Mouse (Mus musculus): ENCODE data around the gene Gm11444. TPM values are rescaled to one million over a fixed set of nuclear protein-coding genes. Genes with fewer than 3 reads are reported as not detected.

The Gm11444 gene
- polyA plus RNA-seq, 1 experiment from 2014 or later, result not detected

DNA sequence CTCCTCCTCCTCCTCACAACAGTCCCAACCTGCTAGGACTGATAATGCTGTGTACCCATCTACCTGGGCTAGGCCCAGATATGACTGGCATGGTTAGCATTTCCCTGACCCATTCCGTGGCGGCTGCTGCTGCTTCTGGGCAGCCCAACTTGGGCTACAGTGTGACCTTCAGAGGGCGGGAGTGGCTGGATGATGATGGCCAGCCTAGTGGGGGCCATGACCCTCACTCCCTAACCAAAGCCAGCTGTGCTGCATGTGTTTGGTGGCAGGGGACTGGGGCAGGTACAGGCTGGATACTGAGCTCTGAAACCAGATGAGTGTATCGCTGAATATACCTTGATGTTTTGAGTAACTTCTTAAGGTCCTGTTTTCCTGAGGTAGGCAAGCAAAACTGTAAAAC is 26.3 kb downstream of the Gm11444 start:
- Histone ChIP-seq H3K9ac (ENCODE audit: low read depth, low read length) (no peak overlapping the region), H3K9me3 (ENCODE audit: control insufficient read depth, low read length) (no peaks in the 10 kb centered on the region), H3K4me2 (ENCODE audit: low read depth, low read length) (no peak overlapping the region), H3K27ac (ENCODE audit: low read length) (no peak overlapping the region), H3K4me1 (ENCODE audit: control insufficient read depth, insufficient read depth, low read length) (peaks cover 11% of the 10 kb centered on the region), H3K4me3 (ENCODE audit: low read length) (no peak overlapping the region), H3K36me3 (ENCODE audit: control insufficient read depth, insufficient read depth, low read length) (no peaks in the 10 kb centered on the region), H3K27me3 (replicated peaks; ENCODE audit: control insufficient read depth, insufficient read depth, low read length) (peaks cover 5% of the 10 kb centered on the region)
- no peak for ATAC-seq
- 97% methylated on average over 4 of the region's 4 CpGs for WGBS

DNA sequence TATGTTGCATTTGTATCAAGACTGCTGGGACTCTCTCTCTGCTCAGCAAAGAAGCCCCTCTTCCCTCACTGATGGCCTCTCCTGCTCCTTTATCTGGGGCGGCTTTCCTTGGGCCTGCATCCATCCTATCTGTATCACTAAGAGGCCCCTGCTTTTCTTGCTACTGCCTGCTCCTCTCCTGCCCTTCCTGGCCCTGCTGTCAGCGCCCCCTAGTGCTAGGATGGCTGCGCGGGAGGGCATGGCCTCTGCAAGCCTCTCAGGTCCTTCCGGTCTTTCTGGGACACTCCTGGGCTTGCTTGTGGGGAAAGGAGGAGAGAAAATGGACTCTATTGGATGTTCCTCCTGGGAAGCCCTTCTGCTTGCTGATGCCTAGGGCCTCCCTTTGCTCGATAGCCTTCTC is 27.0 kb downstream of the Gm11444 start:
- H3K36me3 ChIP-seq (ENCODE audit: control insufficient read depth, insufficient read depth, low read length), result no peaks in the 10 kb centered on the region
- H3K9ac ChIP-seq (ENCODE audit: low read depth, low read length), result no peak overlapping the region
- no peaks in the 10 kb centered on the region; the same call in 1 of the 2 replicates for H3K27me3 ChIP-seq (replicated peaks; ENCODE audit: control insufficient read depth, insufficient read depth, low read length)
- H3K4me2 ChIP-seq (ENCODE audit: low read depth, low read length), result no peak overlapping the region
- ATAC-seq, result peak; percentile 48; the same call in 1 of the 2 replicates
- H3K4me1 ChIP-seq (ENCODE audit: control insufficient read depth, insufficient read depth, low read length), result peaks cover 17% of the 10 kb centered on the region
- WGBS, result 9% methylated on average over 6 of the region's 6 CpGs
- H3K9me3 ChIP-seq (ENCODE audit: control insufficient read depth, low read length), result no peaks in the 10 kb centered on the region
- H3K4me3 ChIP-seq (ENCODE audit: low read length), result no peak overlapping the region
- no peak overlapping the region for H3K27ac ChIP-seq (ENCODE audit: low read length)

DNA sequence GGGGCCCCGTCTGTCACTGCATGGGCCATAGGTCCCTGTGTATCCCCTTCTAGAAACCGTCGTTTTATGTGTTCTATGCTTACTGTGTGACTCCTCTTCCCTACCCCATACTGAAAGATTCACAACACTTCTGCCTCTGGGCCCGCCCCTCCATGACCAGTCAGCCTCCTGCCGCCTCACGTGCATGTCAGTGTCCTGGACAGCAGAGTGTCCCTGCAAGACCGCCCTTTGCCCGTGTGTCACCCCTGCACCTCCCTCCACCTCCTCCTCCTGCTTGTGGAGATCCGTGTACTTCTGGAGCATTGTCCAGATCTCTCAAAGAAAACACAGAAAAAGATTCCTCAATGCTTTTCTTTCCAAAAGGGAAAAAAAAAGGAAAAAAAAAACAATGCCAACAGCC is 28.5 kb downstream of the Gm11444 start:
- H3K9me3 ChIP-seq (ENCODE audit: control insufficient read depth, low read length), result no peaks in the 10 kb centered on the region
- H3K4me2 ChIP-seq (ENCODE audit: low read depth, low read length), result no peak overlapping the region
- no peak overlapping the region for H3K9ac ChIP-seq (ENCODE audit: low read depth, low read length)
- WGBS, result 78% methylated on average over 9 of the region's 9 CpGs
- no peak overlapping the region for H3K4me3 ChIP-seq (ENCODE audit: low read length)
- ATAC-seq, result no peak
- no peaks in the 10 kb centered on the region for H3K36me3 ChIP-seq (ENCODE audit: control insufficient read depth, insufficient read depth, low read length)
- H3K4me1 ChIP-seq (ENCODE audit: control insufficient read depth, insufficient read depth, low read length), result peaks cover 10% of the 10 kb centered on the region
- H3K27me3 ChIP-seq (replicated peaks; ENCODE audit: control insufficient read depth, insufficient read depth, low read length), result no peaks in the 10 kb centered on the region; the same call in 1 of the 2 replicates
- no peak overlapping the region for H3K27ac ChIP-seq (ENCODE audit: low read length)

DNA sequence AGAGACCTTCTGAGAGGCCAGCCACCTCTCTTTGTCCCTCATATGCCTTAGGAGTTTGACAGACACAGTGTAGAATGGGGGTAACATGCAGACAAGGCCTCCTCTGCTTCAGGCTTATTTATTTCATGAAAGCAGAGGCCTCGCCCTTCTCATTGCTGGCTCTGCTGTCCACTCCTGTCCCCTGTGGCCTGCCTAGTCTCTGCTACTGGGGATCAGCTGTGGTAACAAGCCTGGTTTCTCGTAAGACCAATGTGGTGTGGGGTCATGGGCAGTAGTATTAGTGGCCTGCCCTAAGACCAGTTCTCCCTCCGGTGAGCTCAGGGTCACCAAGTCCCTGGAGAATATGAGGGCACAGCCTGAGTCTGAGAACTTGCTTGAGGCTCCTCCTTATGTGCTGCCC is 29.2 kb downstream of the Gm11444 start:
- ATAC-seq, result no peak
- Histone ChIP-seq H3K27me3 (replicated peaks; ENCODE audit: control insufficient read depth, insufficient read depth, low read length) (no peaks in the 10 kb centered on the region), H3K9ac (ENCODE audit: low read depth, low read length) (no peak overlapping the region), H3K9me3 (ENCODE audit: control insufficient read depth, low read length) (no peaks in the 10 kb centered on the region), H3K36me3 (ENCODE audit: control insufficient read depth, insufficient read depth, low read length) (no peaks in the 10 kb centered on the region), H3K27ac (ENCODE audit: low read length) (no peak overlapping the region), H3K4me2 (ENCODE audit: low read depth, low read length) (no peak overlapping the region), H3K4me1 (ENCODE audit: control insufficient read depth, insufficient read depth, low read length) (peaks cover 9% of the 10 kb centered on the region), H3K4me3 (ENCODE audit: low read length) (no peak overlapping the region)
- 87% methylated on average over 3 of the region's 3 CpGs for WGBS

DNA sequence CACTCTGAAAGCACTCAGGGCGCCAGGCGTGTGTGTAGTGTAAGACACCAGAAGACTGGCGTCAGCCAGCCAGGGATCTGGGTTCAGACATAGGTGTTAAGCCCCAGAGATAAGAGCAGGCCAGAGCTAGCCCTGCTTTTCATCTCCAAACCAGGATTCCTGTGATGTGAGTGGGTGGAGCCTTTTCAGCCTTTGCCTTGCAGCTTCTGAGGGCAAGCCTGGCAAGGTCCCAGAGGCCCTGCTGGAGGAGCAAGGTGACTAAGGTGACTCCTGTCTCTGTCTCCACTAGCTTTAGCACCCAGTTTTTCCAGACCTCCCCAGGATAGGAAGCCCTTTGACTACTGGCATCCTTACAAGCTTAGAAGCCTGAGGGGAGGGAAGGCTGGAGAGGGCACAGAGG is 31.7 kb downstream of the Gm11444 start:
- 70% methylated on average over 3 of the region's 3 CpGs for WGBS
- no peak overlapping the region for H3K4me3 ChIP-seq (ENCODE audit: low read length)

DNA sequence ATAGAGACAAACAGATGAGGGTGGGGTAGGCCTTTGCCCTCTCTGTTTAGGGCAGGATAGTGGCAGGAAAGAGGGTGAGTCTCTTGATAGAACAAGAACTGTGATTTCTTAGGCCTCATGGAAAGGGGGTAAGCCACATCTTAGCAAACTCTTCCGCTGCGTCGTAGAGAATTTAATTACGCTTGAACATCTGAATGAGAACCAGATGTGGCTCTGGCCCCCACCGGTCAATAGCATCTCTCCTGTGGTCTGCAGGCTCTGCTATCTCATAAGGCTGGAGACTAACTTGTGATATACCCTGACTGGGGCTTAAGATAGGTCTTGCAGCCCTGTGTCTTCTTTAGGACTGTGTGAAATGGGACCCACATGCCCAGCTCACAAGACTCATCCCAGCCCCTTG is 33.7 kb downstream of the Gm11444 start:
- WGBS, result 80% methylated on average over 5 of the region's 5 CpGs
- H3K27me3 ChIP-seq (replicated peaks; ENCODE audit: control insufficient read depth, insufficient read depth, low read length), result no peaks in the 10 kb centered on the region
- no peak for ATAC-seq

More for the DNA sequence above, 31.7 kb downstream of the Gm11444 start:
- Histone ChIP-seq H3K4me2 (ENCODE audit: low read depth, low read length) (no peak overlapping the region), H3K9me3 (ENCODE audit: control insufficient read depth, low read length) (no peaks in the 10 kb centered on the region), H3K27me3 (replicated peaks; ENCODE audit: control insufficient read depth, insufficient read depth, low read length) (no peaks in the 10 kb centered on the region), H3K36me3 (ENCODE audit: control insufficient read depth, insufficient read depth, low read length) (no peaks in the 10 kb centered on the region), H3K9ac (ENCODE audit: low read depth, low read length) (no peak overlapping the region), H3K4me1 (ENCODE audit: control insufficient read depth, insufficient read depth, low read length) (peaks cover 16% of the 10 kb centered on the region), H3K27ac (ENCODE audit: low read length) (no peak overlapping the region; the same call in 1 of the 2 replicates)
- ATAC-seq, result no peak

DNA sequence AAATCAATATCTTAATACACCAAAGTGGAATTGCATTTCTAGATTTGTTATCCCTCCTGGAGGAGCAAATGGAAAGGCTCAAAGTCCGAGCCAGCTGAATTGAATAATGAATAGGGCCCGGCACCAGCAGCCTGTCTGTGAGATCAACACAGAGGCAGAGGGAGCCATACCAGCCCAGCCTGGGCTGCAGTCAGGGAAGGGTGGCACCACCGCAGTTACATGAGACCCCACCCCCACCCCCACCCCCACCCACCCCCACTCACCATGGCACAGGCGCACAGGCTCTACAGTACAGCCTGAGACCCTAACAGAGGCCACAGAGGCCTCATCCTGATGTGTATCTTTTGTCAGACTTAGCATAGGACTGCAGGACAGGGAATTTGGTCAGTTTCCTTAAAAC is 35.5 kb downstream of the Gm11444 start:
- Histone ChIP-seq H3K9ac (ENCODE audit: low read depth, low read length) (no peak overlapping the region), H3K4me3 (ENCODE audit: low read length) (no peak overlapping the region), H3K9me3 (ENCODE audit: control insufficient read depth, low read length) (no peaks in the 10 kb centered on the region), H3K36me3 (ENCODE audit: control insufficient read depth, insufficient read depth, low read length) (no peaks in the 10 kb centered on the region), H3K27ac (ENCODE audit: low read length) (no peak overlapping the region), H3K4me2 (ENCODE audit: low read depth, low read length) (no peak overlapping the region), H3K4me1 (ENCODE audit: control insufficient read depth, insufficient read depth, low read length) (peaks cover 25% of the 10 kb centered on the region), H3K27me3 (replicated peaks; ENCODE audit: control insufficient read depth, insufficient read depth, low read length) (no peaks in the 10 kb centered on the region)
- WGBS, result 32% methylated on average over 4 of the region's 4 CpGs
- ATAC-seq, result 0 out of 2 replicates have a peak, but pooled peaks have one; percentile 16

More for the DNA sequence above, 33.7 kb downstream of the Gm11444 start:
- Histone ChIP-seq H3K4me2 (ENCODE audit: low read depth, low read length) (no peak overlapping the region), H3K4me3 (ENCODE audit: low read length) (no peak overlapping the region), H3K4me1 (ENCODE audit: control insufficient read depth, insufficient read depth, low read length) (peaks cover 25% of the 10 kb centered on the region), H3K9ac (ENCODE audit: low read depth, low read length) (no peak overlapping the region), H3K27ac (ENCODE audit: low read length) (no peak overlapping the region), H3K36me3 (ENCODE audit: control insufficient read depth, insufficient read depth, low read length) (no peaks in the 10 kb centered on the region), H3K9me3 (ENCODE audit: control insufficient read depth, low read length) (no peaks in the 10 kb centered on the region)

DNA sequence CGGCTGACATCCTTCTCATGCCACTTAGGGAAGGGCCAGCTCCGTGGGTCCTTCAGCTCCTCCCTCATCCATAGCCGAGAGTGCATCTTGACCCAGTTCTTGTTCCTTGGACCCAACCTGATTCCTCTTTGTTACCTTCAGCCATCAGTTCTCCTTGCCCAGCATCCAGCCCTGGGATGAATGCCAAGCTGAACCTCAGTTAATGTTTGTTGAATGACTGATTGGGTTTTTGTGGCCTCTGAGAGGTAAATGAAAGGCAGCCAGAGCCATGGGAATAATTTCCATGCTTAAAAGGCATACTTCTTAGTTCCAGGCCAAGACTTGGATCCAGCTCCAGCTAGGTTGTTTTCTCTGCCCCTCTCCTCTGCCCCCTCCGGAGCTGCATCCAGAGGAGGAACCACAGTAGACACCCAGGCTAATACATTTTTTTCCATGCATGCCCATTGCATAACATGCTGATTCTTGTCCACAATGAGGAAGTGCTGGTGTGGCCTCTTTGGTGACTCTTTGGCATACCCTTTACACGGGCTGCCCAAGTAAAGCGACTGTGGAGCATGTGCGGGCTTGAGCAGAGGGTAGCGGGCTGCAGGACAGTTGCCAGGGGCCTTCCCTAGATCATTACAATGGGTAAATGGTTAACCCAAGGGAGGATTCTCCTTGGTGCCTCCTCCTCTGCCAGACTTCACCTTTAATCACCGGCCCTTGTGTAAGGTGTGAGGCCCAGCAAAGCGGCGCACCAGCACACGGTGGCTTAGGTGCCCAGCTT is 37.7 kb downstream of the Gm11444 start:
- peaks cover 16% of the 10 kb centered on the region for H3K4me1 ChIP-seq (ENCODE audit: control insufficient read depth, insufficient read depth, low read length)

DNA sequence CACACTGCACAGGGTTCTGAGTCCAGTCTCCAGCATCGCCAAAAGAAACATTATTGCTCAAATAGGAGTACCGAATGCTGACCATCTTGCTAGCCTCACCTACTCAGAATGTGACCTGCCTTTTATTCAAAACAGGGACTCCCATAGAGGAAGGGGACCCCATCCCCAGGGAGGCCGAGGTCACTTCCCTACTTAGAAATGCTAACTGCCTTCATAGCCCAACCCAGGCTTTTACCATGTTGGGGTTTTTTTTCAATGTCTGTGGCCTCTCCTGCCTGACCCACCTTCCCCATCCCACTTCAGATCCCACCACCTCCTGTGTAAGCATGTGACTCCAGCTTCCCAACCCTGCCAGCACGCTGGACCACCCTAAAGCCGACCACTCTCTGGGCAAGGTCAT is 38.5 kb downstream of the Gm11444 start:
- 90% methylated on average over 5 of the region's 5 CpGs for WGBS
- H3K9ac ChIP-seq (ENCODE audit: low read depth, low read length), result no peak overlapping the region
- ATAC-seq, result no peak

More for the DNA sequence above, 37.7 kb downstream of the Gm11444 start:
- no peaks in the 10 kb centered on the region for H3K27me3 ChIP-seq (replicated peaks; ENCODE audit: control insufficient read depth, insufficient read depth, low read length)
- H3K4me3 ChIP-seq (ENCODE audit: low read length), result no peak overlapping the region
- peak; percentile 65; the same call in 1 of the 2 replicates for ATAC-seq
- no peaks in the 10 kb centered on the region for H3K9me3 ChIP-seq (ENCODE audit: control insufficient read depth, low read length)
- H3K9ac ChIP-seq (ENCODE audit: low read depth, low read length), result no peak overlapping the region
- no peak overlapping the region for H3K4me2 ChIP-seq (ENCODE audit: low read depth, low read length)
- whole genome bisulfite sequencing, result 71% methylated on average over 12 of the region's 12 CpGs
- no peaks in the 10 kb centered on the region for H3K36me3 ChIP-seq (ENCODE audit: control insufficient read depth, insufficient read depth, low read length)
- no peak overlapping the region for H3K27ac ChIP-seq (ENCODE audit: low read length)

More for the DNA sequence above, 38.5 kb downstream of the Gm11444 start:
- no peak overlapping the region for H3K4me2 ChIP-seq (ENCODE audit: low read depth, low read length)
- H3K27ac ChIP-seq (ENCODE audit: low read length), result no peak overlapping the region
- no peaks in the 10 kb centered on the region for H3K9me3 ChIP-seq (ENCODE audit: control insufficient read depth, low read length)
- H3K27me3 ChIP-seq (replicated peaks; ENCODE audit: control insufficient read depth, insufficient read depth, low read length), result no peaks in the 10 kb centered on the region
- peaks cover 16% of the 10 kb centered on the region for H3K4me1 ChIP-seq (ENCODE audit: control insufficient read depth, insufficient read depth, low read length)
- no peaks in the 10 kb centered on the region for H3K36me3 ChIP-seq (ENCODE audit: control insufficient read depth, insufficient read depth, low read length)
- no peak overlapping the region for H3K4me3 ChIP-seq (ENCODE audit: low read length)

Data from intestine, embryonic 16.5 days (tissue).